Mouse (Mus musculus) cortical plate, adult 2 months (tissue): ENCODE measurements around the gene Ate1.

Source experiments
- CTCF ChIP-seq: fragments of 200-500 bp; IDR thresholded peaks from 2 replicates; pipeline ENCODE4 v1.5.1; 2011; ENCODE audit warnings: mild to moderate bottlenecking, control low read depth, low read length; ENCODE audit not compliant: insufficient read depth; ENCODE audit errors: extremely low read depth
- POLR2A ChIP-seq: fragments of 200-500 bp; IDR thresholded peaks from 2 replicates; pipeline ENCODE4 v1.6.1; 2011; ENCODE audit warnings: mild to moderate bottlenecking, low read length, control low read depth; ENCODE audit not compliant: insufficient read depth; ENCODE audit errors: extremely low read depth

DNA sequence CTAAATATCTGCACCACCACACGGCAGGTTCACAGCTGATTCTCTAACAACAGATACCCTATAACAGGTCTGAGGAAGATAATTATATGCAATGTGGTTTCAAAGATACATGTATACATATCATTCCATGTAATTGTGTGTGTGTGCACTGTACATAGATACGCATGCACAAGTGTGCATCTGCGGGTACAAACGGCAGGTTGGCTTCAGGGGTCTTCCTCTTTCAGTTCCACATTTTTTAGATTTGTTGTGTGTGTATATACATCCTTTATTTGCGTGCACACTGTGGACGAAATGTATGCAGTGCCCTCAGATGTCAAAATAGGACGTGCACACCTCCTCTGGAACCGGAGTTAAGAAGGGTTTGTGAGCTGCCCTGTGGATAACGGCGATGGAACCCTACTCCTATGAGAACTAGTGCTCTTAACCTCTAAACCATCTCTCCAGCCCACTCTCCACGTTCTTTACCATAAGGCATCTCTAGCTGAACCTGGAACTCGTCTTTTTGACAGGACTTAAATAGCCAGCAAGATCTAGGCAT lies 27.5 kb upstream of the Ate1 start:
- no peak for TF ChIP-seq CTCF
- no peak for TF ChIP-seq POLR2A
